Mouse (Mus musculus) lung, adult 2 months (tissue): ENCODE data around the gene Git2. TPM values are rescaled to one million over a fixed set of nuclear protein-coding genes. Genes with fewer than 3 reads are reported as not detected.

ENCODE experiments used
- DNase-seq: peaks from one replicate; pipeline ENCODE4 v3.0.0; 2022
- H3K4me1 ChIP-seq: fragments of 200-500 bp; 2 replicates; pipeline ENCODE4 v1.6.1; 2011; ENCODE audit warnings: low read length; ENCODE audit not compliant: control insufficient read depth, insufficient read depth
- H3K4me3 ChIP-seq: fragments of 200-500 bp; replicated peaks from 2 replicates; pipeline ENCODE3; 2011; ENCODE audit warnings: low read depth, mild to moderate bottlenecking, control low read depth, low read length; ENCODE audit errors: extremely low read depth
- CTCF ChIP-seq: fragments of 200-500 bp; IDR thresholded peaks from 2 replicates; pipeline ENCODE4 v1.5.1; 2011; ENCODE audit warnings: mild to moderate bottlenecking, low read length, control low read depth; ENCODE audit not compliant: insufficient read depth
- POLR2A ChIP-seq: fragments of 200-500 bp; IDR thresholded peaks from 2 replicates; pipeline ENCODE4 v1.6.1; 2011; ENCODE audit warnings: low read depth, mild to moderate bottlenecking, control low read depth, low read length, borderline replicate concordance; ENCODE audit errors: extremely low read depth
- WGBS: fragments of 180-500 bp; shearing (Covaris S2); methylation state at CpG from one replicate; pipeline ENCODE4 v1.1.7; 2018; 5-methylcytosine and 5-hydroxymethylcytosine counted together
- polyA plus RNA-seq: library from polyadenylated mRNA; depleted of rRNA; stranded (reverse); fragments of >200 nt; gene quantifications from 2 replicates; pipeline ENCODE4 v1.2.3, GENCODE M21; 2012

Gene Git2
- polyA plus RNA-seq, 1 experiment: 105 TPM

- no peak for DNase-seq
- H3K4me1 ChIP-seq: no peaks in the 10 kb centered on the region
- H3K4me3 ChIP-seq: no peak overlapping the region
- WGBS: 91% methylated on average over 12 of the region's 12 CpGs
- TF ChIP-seq POLR2A (no peak), CTCF (no peak)
These were observed 58.0 kb downstream of the Git2 start for GRCm38 (mm10) chr5:114717292-114717691.

- TF ChIP-seq CTCF (no peak), POLR2A (no peak)
- WGBS: 91% methylated on average over 18 of the region's 18 CpGs
- no peak for DNase-seq
- no peak overlapping the region for H3K4me3 ChIP-seq
- H3K4me1 ChIP-seq: no peaks in the 10 kb centered on the region
These were observed 60.8 kb downstream of the Git2 start for GRCm38 (mm10) chr5:114714551-114714950.

- DNase-seq: no peak
These were observed 66.0 kb downstream of the Git2 start for GRCm38 (mm10) chr5:114709357-114709756.

GRCm38 (mm10) chr5:114708491-114708890, 66.8 kb downstream of the Git2 start:
- no peak for DNase-seq
- no peak for TF ChIP-seq CTCF
- no peak for TF ChIP-seq POLR2A
- H3K4me3 ChIP-seq: no peak overlapping the region
- peaks cover 4% of the 10 kb centered on the region; the same call in 1 of the 2 replicates for H3K4me1 ChIP-seq
- 52% methylated on average over 15 of the region's 15 CpGs for WGBS

More at GRCm38 (mm10) chr5:114709357-114709756, 66.0 kb downstream of the Git2 start:
- 83% methylated on average over 21 of the region's 21 CpGs for WGBS
- TF ChIP-seq POLR2A (no peak), CTCF (no peak)
- H3K4me1 ChIP-seq: peaks cover 4% of the 10 kb centered on the region; the same call in 1 of the 2 replicates
- no peak overlapping the region for H3K4me3 ChIP-seq

GRCm38 (mm10) chr5:114707265-114708068, 67.8 kb downstream of the Git2 start, which contains the start of gene Tchp:
Gene Tchp (plus strand): TSS chr5:114707760.
- TF ChIP-seq CTCF: peak; percentile 64
- 0 out of 2 replicates have a peak, but pooled peaks have one; percentile 18 for TF ChIP-seq POLR2A
- 5% methylated on average over 49 of the region's 49 CpGs for WGBS
- peak within 1 kb of the TSS; percentile 98 for H3K4me3 ChIP-seq
- peaks cover 4% of the 10 kb centered on the region; the same call in 1 of the 2 replicates for H3K4me1 ChIP-seq
- DNase-seq: peak; percentile 95

- H3K4me3 ChIP-seq: no peak overlapping the region
- no peak for DNase-seq
- TF ChIP-seq CTCF (peak; percentile 74), POLR2A (no peak)
- no peaks in the 10 kb centered on the region for H3K4me1 ChIP-seq
- 56% methylated on average over 14 of the region's 14 CpGs for WGBS
These were observed 72.6 kb downstream of the Git2 start for GRCm38 (mm10) chr5:114702403-114703392.

- DNase-seq: no peak
- no peaks in the 10 kb centered on the region for H3K4me1 ChIP-seq
These were observed 76.3 kb downstream of the Git2 start for GRCm38 (mm10) chr5:114699015-114699414.

GRCm38 (mm10) chr5:114698044-114698746, 77.1 kb downstream of the Git2 start:
- DNase-seq: no peak
- TF ChIP-seq POLR2A (no peak), CTCF (no peak)
- 83% methylated on average over 19 of the region's 19 CpGs for WGBS

More at GRCm38 (mm10) chr5:114699015-114699414, 76.3 kb downstream of the Git2 start:
- no peak overlapping the region for H3K4me3 ChIP-seq
- no peak for TF ChIP-seq CTCF
- no peak for TF ChIP-seq POLR2A
- WGBS: 25% methylated on average over 7 of the region's 7 CpGs

GRCm38 (mm10) chr5:114696939-114697338, 78.4 kb downstream of the Git2 start:
- no peak for DNase-seq
- Histone ChIP-seq H3K4me3 (no peak overlapping the region), H3K4me1 (no peaks in the 10 kb centered on the region)
- WGBS: 84% methylated on average over 17 of the region's 17 CpGs
- no peak for TF ChIP-seq CTCF
- no peak for TF ChIP-seq POLR2A

More at GRCm38 (mm10) chr5:114698044-114698746, 77.1 kb downstream of the Git2 start:
- Histone ChIP-seq H3K4me1 (no peaks in the 10 kb centered on the region), H3K4me3 (no peak overlapping the region)
